Mouse (Mus musculus): ENCODE measurements around the gene Cytl1.

DNA sequence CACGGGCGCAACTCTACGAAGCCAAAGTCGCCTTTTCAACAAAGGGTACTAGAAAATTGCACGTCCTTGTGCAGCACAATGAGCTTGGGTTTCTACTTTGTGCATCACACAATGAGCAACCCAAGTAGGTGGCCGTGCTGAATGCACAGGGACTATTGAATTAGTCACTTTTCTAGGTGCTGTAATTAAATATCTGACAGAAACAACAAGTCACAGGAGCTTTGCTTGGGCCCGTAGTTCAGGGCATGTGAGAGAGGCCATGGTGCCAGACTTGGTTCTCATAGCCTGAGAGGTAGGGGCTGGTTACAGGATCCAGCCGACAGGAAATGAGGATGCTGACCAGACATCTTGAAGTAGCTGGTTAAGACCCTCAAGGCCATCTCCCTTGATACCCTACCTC is 30.5 kb downstream of the Cytl1 start:
- TF ChIP-seq CTCF (IDR thresholded peaks at IDR 0.05; ENCODE audit: low read depth, low read length) (no peak), POLR2A (IDR thresholded peaks at IDR 0.05; ENCODE audit: borderline replicate concordance, low read depth, low read length) (no peak)
